Mouse (Mus musculus) liver, adult 2 months (tissue): ENCODE measurements around the gene Mef2d. TPM values are rescaled to one million over a fixed set of nuclear protein-coding genes. Genes with fewer than 3 reads are reported as not detected.

Experiments used
- DNase-seq: peaks from one replicate; pipeline ENCODE4 v3.0.0-alpha.2; 2011; ENCODE audit warnings: low read depth, low spot score; ENCODE audit errors: extremely low read depth
- H3K27ac ChIP-seq: fragments of 200-500 bp; replicated peaks from 2 replicates; pipeline ENCODE4 v1.5.1; 2012; ENCODE audit warnings: low read depth, mild to moderate bottlenecking, control low read depth, inconsistent platforms, low read length; ENCODE audit not compliant: insufficient read depth
- H3K27me3 ChIP-seq: fragments of 200-500 bp; 2 replicates; pipeline ENCODE4 v1.6.1; 2012; ENCODE audit warnings: mild to moderate bottlenecking, moderate library complexity, low read length, inconsistent platforms; ENCODE audit not compliant: control insufficient read depth, insufficient read depth
- H3K36me3 ChIP-seq: fragments of 200-500 bp; 2 replicates; pipeline ENCODE4 v1.6.1; 2012; ENCODE audit warnings: low read length, inconsistent platforms; ENCODE audit not compliant: control insufficient read depth, insufficient read depth
- H3K4me1 ChIP-seq: fragments of 200-500 bp; 2 replicates; pipeline ENCODE4 v1.6.1; 2011; ENCODE audit warnings: low read length; ENCODE audit not compliant: control insufficient read depth, insufficient read depth
- H3K4me3 ChIP-seq: fragments of 200-500 bp; 2 replicates; pipeline ENCODE4 v1.5.1; 2011; ENCODE audit warnings: low read depth, mild to moderate bottlenecking, control low read depth, low read length, moderate library complexity; ENCODE audit not compliant: insufficient read depth
- H3K79me2 ChIP-seq: fragments of 200-500 bp; 2 replicates; pipeline ENCODE4 v1.6.1; 2012; ENCODE audit warnings: inconsistent platforms, mild to moderate bottlenecking, low read length, moderate library complexity; ENCODE audit not compliant: control insufficient read depth, insufficient read depth
- H3K9ac ChIP-seq: fragments of 200-500 bp; 2 replicates; pipeline ENCODE4 v1.6.1; 2012; ENCODE audit warnings: low read depth, mild to moderate bottlenecking, control low read depth, inconsistent platforms, low read length
- CTCF ChIP-seq: fragments of 200-500 bp; IDR thresholded peaks from 2 replicates; pipeline ENCODE4 v1.5.1; 2011; ENCODE audit warnings: low read depth, low read length, control low read depth
- POLR2A ChIP-seq: fragments of 200-500 bp; IDR thresholded peaks from 2 replicates; pipeline ENCODE4 v1.6.1; 2011; ENCODE audit warnings: low read length, control low read depth; ENCODE audit not compliant: insufficient read depth; ENCODE audit errors: extremely low read depth
- WGBS: fragments of 180-500 bp; shearing (Covaris S2); methylation state at CpG from one replicate; pipeline ENCODE4 v1.1.7; 2018; 5-methylcytosine and 5-hydroxymethylcytosine counted together
- polyA plus RNA-seq: library from polyadenylated mRNA; depleted of rRNA; stranded (reverse); fragments of >200 nt; gene quantifications from 2 replicates; pipeline ENCODE4 v1.2.3, GENCODE M21; 2012
- total RNA-seq: library from RNA; depleted of rRNA; stranded (reverse); fragments of >200 nt; gene quantifications from 2 replicates; pipeline ENCODE4 v1.2.3, GENCODE M21; 2014

The Mef2d gene
- total and polyA plus RNA-seq, 2 experiments: 3.7 to 22.2 TPM

DNA sequence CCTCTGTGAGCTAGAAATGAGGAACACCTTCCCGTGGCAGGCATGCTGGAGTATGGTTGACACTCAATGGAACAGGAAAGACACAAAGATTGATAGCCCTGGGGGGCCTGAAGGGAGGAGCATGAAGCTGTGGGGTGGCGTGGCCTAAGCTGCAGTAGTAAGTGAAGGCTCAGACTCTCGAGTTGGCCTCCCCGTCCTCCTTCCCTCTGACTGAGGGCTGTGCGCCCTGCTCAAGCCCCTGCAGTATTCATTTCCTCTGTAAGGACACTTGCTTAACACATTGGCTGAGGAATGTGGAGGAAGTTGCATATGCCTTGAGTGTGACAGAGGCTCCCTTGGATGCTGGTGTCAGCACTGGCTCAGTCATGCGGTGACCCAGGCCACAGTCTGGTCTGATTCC is 39.6 kb upstream of the Mef2d start:
- H3K36me3 ChIP-seq: no peaks in the 10 kb centered on the region
- peak; percentile 15 for DNase-seq
- 85% methylated on average over 6 of the region's 6 CpGs for WGBS
- no peaks in the 10 kb centered on the region for H3K27me3 ChIP-seq
- no peaks in the 10 kb centered on the region for H3K4me1 ChIP-seq
- no peak overlapping the region for H3K9ac ChIP-seq
- peak overlapping the region; percentile 45; the same call in 1 of the 2 replicates for H3K27ac ChIP-seq
- no peak overlapping the region for H3K4me3 ChIP-seq
- TF ChIP-seq CTCF: no peak
- TF ChIP-seq POLR2A: no peak
- no peaks in the 10 kb centered on the region for H3K79me2 ChIP-seq

DNA sequence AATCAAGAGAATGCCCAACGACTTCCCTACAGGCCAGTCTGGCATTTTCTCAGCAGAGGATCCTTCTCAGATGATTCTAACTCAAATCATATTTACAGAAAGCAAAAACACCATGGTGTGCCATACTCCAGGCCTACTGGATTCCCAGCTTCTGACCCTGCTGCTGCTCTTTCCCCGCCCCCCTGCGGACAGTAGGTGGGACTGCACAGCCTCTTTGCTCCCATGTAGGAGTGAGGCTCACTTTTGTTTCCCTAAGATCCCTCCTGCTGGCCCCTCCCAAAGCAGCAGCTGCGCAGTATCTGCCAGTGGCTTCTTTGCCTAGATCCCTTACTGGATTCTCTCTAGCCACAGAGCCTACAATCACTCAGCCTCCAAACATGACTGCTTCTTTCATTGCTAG is 36.0 kb upstream of the Mef2d start:
- Histone ChIP-seq H3K9ac (no peak overlapping the region), H3K27ac (no peak overlapping the region), H3K79me2 (no peaks in the 10 kb centered on the region), H3K4me3 (no peak overlapping the region), H3K27me3 (no peaks in the 10 kb centered on the region), H3K36me3 (no peaks in the 10 kb centered on the region), H3K4me1 (no peaks in the 10 kb centered on the region)
- no peak for DNase-seq
- 97% methylated on average over 4 of the region's 4 CpGs for WGBS
- TF ChIP-seq POLR2A (no peak), CTCF (no peak)

DNA sequence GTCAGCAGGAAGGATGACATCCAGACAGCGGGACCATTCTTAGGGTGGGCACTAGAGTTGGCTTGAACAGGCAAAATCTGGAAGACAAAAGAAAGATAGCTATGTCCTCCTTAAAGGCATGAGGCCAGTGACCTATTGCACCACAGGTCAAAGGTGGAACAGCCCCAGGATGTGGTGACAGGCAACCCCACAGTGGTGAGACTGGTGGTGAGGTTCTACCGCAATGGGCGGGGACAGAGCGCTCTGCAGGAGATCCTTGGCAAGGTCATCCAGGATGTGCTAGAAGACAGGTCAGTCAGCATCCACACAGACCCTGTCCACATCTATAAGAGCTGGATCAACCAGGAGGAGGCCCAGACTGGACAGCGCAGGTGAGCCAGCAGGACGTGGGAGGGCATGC is 33.0 kb upstream of the Mef2d start:
- DNase-seq: no peak
- Histone ChIP-seq H3K4me1 (no peaks in the 10 kb centered on the region), H3K27me3 (no peaks in the 10 kb centered on the region), H3K79me2 (no peaks in the 10 kb centered on the region), H3K4me3 (no peak overlapping the region), H3K36me3 (no peaks in the 10 kb centered on the region), H3K9ac (no peak overlapping the region), H3K27ac (no peak overlapping the region)
- WGBS: 95% methylated on average over 6 of the region's 6 CpGs
- TF ChIP-seq POLR2A (no peak), CTCF (no peak)

DNA sequence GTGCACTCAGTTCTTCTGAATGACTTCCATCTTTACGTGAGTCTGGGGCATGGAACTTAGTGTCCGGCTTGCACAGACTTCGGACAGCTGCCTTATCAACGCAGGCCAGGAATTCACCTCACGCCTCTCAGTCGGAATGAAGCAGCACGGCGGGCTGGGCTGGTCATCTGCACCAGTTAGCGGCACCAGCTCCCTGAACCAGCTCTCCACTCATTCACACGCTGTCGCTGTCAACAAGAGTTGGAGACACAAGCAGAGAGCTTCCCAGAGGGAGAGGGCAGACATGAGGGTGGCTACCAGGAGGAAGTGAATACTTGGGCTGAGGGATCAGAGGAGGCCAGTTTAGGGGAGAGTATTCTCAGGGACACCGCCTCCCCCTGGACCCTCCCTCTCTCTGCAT is 27.8 kb upstream of the Mef2d start:
- WGBS: 94% methylated on average over 12 of the region's 12 CpGs
- no peak for TF ChIP-seq CTCF
- TF ChIP-seq POLR2A: no peak
- no peak for DNase-seq
- no peaks in the 10 kb centered on the region for H3K4me1 ChIP-seq
- no peak overlapping the region for H3K4me3 ChIP-seq
- no peaks in the 10 kb centered on the region for H3K36me3 ChIP-seq
- no peak overlapping the region for H3K27ac ChIP-seq
- H3K79me2 ChIP-seq: no peaks in the 10 kb centered on the region
- H3K9ac ChIP-seq: no peak overlapping the region
- no peaks in the 10 kb centered on the region for H3K27me3 ChIP-seq

DNA sequence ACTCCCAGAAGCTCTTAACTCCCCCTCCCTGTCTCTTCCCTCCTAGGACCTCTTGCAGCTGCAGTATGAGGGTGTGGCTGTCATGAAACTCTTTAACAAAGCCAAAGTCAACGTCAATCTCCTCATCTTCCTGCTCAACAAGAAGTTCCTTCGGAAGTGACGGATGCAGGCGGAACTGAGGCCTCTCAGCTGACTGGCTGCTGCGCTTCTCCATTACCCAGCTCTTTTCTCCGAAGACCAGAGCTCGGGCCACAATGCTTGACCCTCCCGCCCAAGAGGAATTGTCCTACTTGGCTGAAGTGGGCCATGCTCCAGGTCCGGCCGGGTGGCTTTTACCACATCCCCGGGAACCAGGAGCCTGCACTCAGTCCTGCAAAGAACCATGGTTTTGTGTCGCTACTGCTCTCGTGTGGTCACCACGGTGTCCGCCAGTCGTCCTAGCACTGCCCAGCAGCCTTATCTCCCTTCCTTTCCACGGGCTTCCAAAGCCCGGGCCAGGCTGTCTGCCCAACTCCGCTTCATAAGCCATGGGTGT is 22.0 kb upstream of the Mef2d start:
- Histone ChIP-seq H3K4me3 (no peak overlapping the region), H3K36me3 (no peaks in the 10 kb centered on the region), H3K9ac (no peak overlapping the region), H3K79me2 (no peaks in the 10 kb centered on the region), H3K4me1 (peaks cover 3% of the 10 kb centered on the region; the same call in 1 of the 2 replicates), H3K27ac (no peak overlapping the region), H3K27me3 (no peaks in the 10 kb centered on the region)
- DNase-seq: no peak
- no peak for TF ChIP-seq CTCF
- TF ChIP-seq POLR2A: no peak
- WGBS: 86% methylated on average over 19 of the region's 19 CpGs
